Mouse (Mus musculus) liver, embryonic 16.5 days (tissue): ENCODE data around the gene Slc13a1. TPM values are rescaled to one million over a fixed set of nuclear protein-coding genes. Genes with fewer than 3 reads are reported as not detected.
"Not testable (repeated sequence)": the region's sequence is repeated elsewhere in the genome, so short reads cannot be mapped to it uniquely, and the experiment has no call there.

Experiments used
- ATAC-seq: fragments of 200-750 bp; cut with Nextera tagmentation; 2 replicates; pipeline ENCODE4 v1.8.0; 2017; ENCODE audit warnings: low read depth, mild to moderate bottlenecking, moderate number of reproducible peaks, moderate library complexity
- H3K27ac ChIP-seq: fragments of 300-500 bp; sonication (generic); 2 replicates; pipeline ENCODE4 v1.5.1; 2014; ENCODE audit warnings: mild to moderate bottlenecking, low read length
- H3K27me3 ChIP-seq: fragments of 300-500 bp; sonication (generic); 2 replicates; pipeline ENCODE4 v1.6.1; 2014; ENCODE audit warnings: low read depth, low read length, mixed read lengths; ENCODE audit not compliant: control insufficient read depth, insufficient read depth
- H3K36me3 ChIP-seq: fragments of 300-500 bp; sonication (generic); 2 replicates; pipeline ENCODE4 v1.6.1; 2014; ENCODE audit warnings: mild to moderate bottlenecking; ENCODE audit not compliant: control insufficient read depth, insufficient read depth
- H3K4me1 ChIP-seq: fragments of 300-500 bp; sonication (generic); 2 replicates; pipeline ENCODE4 v1.6.1; 2014; ENCODE audit warnings: low read depth, low read length, mixed read lengths; ENCODE audit not compliant: control insufficient read depth
- H3K4me2 ChIP-seq: fragments of 300-500 bp; sonication (generic); 2 replicates; pipeline ENCODE4 v1.6.1; 2014; ENCODE audit warnings: low read depth, low read length, mixed read lengths
- H3K4me3 ChIP-seq: fragments of 300-500 bp; sonication (generic); 2 replicates; pipeline ENCODE4 v1.5.1; 2014; ENCODE audit warnings: low read depth, mild to moderate bottlenecking, low read length
- H3K9ac ChIP-seq: fragments of 300-500 bp; sonication (generic); 2 replicates; pipeline ENCODE4 v1.6.1; 2014; ENCODE audit warnings: low read depth, low read length
- H3K9me3 ChIP-seq: fragments of 300-500 bp; sonication (generic); replicated peaks from 2 replicates; pipeline ENCODE4 v1.6.1; 2016; ENCODE audit warnings: low read length; ENCODE audit not compliant: control insufficient read depth
- WGBS: fragments of 180-500 bp; shearing (Covaris S2); extraction: QIAGEN DNeasy Blood & Tissue Kit; methylation state at CpG from one replicate; pipeline ENCODE4 v1.1.7; 2014; ENCODE audit not compliant: insufficient replicate concordance; 5-methylcytosine and 5-hydroxymethylcytosine counted together
- polyA plus RNA-seq: library from polyadenylated mRNA; unstranded; fragments of >200 nt; fragmentation: Nextera tagmentation; extraction: Ambion mirVana; gene quantifications from 2 replicates; pipeline ENCODE4 v1.2.1, GENCODE M21; 2015

The Slc13a1 gene
- 0.05 TPM in 2 replicates for polyA plus RNA-seq

DNA sequence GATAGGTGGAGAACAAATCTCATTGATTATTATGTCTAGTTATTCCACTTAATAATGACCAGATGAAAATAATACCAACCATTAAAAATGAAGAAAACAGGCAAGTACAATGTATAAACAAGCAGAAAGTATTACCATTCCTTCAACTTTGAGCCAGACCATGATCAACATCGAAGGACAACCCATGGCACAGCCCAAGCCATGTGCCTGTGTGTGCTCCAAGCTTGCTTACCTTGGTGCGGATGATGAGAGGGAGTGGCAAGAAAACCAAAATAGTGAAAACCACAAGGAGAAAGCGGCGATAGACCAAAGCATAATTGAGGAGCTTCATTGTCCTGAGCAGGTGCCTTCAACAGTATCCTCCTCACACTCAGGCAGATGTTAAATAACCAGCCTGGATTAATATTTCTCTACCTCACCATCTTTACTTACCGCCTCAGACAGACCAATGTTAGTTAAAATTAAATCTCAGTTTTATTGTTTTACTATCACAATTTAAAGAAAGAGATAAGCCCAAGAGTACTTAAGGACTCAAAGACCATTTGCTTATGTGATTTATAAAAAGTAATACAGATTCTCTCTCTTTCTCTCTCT, at the start of gene Slc13a1:
Slc13a1 (minus strand) TSS at position 359 of the 594 bp plus-strand sequence.
- ATAC-seq, result no peak
- H3K9me3 ChIP-seq, result no peaks in the 10 kb centered on the region
- no peak within 1 kb of the TSS for H3K4me3 ChIP-seq
- H3K36me3 ChIP-seq, result no peaks in the 10 kb centered on the region
- 64% methylated on average over 5 of the region's 5 CpGs for WGBS
- H3K9ac ChIP-seq, result no peak within 1 kb of the TSS
- no peak within 1 kb of the TSS for H3K27ac ChIP-seq
- H3K4me1 ChIP-seq, result no peaks in the 10 kb centered on the region
- no peaks in the 10 kb centered on the region for H3K27me3 ChIP-seq
- no peak within 1 kb of the TSS for H3K4me2 ChIP-seq

DNA sequence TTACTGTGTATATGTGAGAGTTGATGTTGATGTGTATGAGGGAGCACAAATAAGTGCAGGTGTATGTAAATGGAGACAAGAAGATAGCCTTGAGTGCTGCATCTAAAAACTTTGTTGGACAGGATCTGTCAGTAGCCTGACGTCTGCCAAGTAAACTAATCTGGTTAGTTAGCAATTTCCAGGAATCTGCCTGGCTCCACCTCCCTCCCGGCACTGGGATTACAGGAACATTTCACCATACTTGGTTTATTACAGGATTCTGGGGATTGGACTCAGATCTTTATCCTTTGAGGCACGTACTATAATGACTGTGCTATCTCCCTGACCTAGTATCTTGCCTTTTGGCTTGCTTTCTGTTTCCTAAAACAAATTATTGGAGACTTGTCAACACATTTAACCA, 40.0 kb upstream of the Slc13a1 start:
- no peaks in the 10 kb centered on the region for H3K9me3 ChIP-seq
- no peak overlapping the region for H3K4me3 ChIP-seq
- ATAC-seq, result no peak
- no peaks in the 10 kb centered on the region for H3K4me1 ChIP-seq
- 55% methylated on average over 3 of the region's 3 CpGs for WGBS
- H3K27ac ChIP-seq, result no peak overlapping the region
- no peaks in the 10 kb centered on the region for H3K27me3 ChIP-seq
- H3K9ac ChIP-seq, result no peak overlapping the region
- H3K4me2 ChIP-seq, result no peak overlapping the region
- H3K36me3 ChIP-seq, result no peaks in the 10 kb centered on the region

DNA sequence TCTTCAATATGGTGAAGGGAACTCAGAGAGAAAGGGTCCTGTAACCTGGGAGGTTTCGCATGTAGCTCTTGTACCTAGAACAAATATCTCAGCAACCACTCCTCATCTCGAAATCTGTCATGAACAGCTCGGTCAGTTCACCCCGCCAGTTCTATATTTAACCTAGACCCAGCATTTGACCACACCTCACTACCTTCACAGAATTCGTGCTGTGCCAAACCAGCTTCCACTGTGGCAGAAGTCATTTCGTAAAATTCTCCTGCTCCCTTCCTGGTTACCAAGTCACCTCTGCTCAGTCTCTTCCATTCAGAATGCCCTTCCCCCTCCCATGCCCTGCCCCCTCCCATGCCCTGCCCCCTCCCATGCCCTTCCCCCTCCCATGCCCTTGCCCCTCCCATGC, 34.3 kb upstream of the Slc13a1 start:
- H3K4me1 ChIP-seq, result no peaks in the 10 kb centered on the region
- no peaks in the 10 kb centered on the region for H3K9me3 ChIP-seq
- H3K27me3 ChIP-seq, result no peaks in the 10 kb centered on the region
- 60% methylated on average over 6 of the region's 6 CpGs for WGBS
- no peak overlapping the region for H3K4me2 ChIP-seq
- no peak overlapping the region for H3K9ac ChIP-seq
- H3K36me3 ChIP-seq, result no peaks in the 10 kb centered on the region
- no peak for ATAC-seq
- H3K27ac ChIP-seq, result no peak overlapping the region
- H3K4me3 ChIP-seq, result no peak overlapping the region

DNA sequence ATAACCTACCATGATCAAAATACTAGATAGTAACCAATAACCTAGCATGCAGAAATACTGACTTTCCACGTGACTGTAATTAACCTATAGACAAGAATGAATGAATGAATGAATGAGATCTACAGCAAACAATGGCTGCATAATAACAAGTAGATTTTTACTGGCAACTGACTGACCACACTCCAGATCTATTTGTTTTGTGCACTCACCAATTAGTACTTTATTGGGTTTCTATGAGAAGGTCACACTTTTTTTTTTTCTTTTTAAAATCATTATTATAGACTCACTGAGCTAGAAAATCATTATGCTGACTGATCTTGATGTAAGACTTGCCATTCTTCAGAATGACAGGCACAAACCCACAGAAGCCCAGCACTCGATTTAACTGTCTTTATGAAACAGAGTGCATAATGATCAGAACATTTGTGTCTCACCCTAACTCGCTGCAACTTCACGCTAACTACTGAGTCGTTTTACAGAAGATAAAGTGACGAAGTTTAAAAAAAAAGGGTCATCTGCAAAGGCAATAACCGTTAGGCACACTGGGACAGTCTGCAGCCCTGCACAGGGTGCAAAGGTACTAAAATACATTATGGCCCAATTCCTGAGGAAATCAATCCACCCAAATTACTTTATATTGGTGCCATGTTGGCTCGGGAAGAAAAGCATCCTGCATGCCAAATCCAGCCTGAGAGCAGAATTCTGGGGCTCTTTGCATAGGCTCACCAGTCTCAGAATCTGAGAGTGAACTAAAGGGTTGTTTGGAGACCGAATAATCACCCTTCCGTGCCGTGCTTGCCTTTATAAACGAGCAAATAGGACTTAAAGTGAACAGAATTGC, 33.0 kb upstream of the Slc13a1 start:
- ATAC-seq, result no peak
- Histone ChIP-seq H3K4me3 (no peak overlapping the region), H3K9me3 (no peaks in the 10 kb centered on the region), H3K27ac (no peak overlapping the region), H3K4me1 (no peaks in the 10 kb centered on the region), H3K36me3 (no peaks in the 10 kb centered on the region), H3K9ac (no peak overlapping the region), H3K27me3 (no peaks in the 10 kb centered on the region), H3K4me2 (no peak overlapping the region)
- WGBS, result 59% methylated on average over 12 of the region's 12 CpGs

DNA sequence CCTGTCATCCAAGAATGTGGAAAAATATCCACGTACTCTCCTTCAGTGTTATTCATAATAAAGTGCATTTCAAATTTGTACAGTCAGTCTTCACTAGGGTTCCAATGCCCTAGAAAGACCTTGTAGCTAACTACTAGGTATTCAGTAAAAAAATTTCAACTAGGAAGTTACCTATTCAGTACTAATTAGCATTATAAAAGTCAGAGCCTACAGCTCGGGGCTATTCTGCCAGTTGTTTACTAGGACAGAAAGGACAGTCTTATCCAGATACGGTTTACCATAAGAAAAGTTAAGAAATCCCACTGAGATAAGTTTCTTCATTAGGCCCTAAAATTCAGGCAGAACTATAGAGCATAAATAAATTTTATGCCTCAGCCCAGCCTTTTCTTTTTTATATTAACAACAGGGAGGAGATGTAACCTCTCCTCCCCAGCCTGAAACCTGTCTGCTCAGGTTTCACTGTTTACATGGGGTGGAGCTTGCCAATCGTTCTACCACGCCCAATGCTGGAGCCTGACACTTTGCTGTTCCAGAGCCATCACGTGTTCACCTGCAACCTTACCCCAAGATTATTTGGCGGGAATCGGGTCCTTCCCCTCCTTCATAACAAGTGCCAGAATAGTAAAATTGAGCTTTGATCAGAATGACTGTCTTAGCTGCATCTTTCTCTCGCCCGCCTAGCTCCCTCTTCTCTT, 29.8 kb upstream of the Slc13a1 start:
- not testable (repeated sequence) for H3K4me3 ChIP-seq

DNA sequence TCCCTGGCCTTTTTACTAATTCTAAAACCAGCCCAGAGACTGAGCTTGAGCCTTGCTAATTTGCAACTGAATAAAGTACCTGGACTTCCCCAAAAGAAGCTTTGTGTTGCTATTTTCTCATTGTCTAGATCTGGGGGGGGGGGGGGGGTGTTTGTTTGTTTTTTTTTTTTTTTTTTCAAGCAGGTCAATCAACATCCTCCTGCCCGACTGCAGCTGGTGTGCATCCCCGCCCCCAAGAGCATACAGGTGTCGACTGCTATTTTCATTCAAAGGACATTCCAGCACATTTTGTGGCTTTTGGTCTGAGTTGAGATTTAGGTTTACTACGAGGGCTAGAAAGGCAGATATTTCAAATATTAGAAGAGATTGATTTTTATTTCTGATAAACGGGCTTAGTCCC, 28.5 kb upstream of the Slc13a1 start:
- not testable (repeated sequence) for H3K9me3 ChIP-seq, H3K9ac ChIP-seq, H3K4me3 ChIP-seq, H3K4me1 ChIP-seq, H3K4me2 ChIP-seq, H3K27me3 ChIP-seq, H3K27ac ChIP-seq, ATAC-seq, H3K36me3 ChIP-seq
- WGBS, result 55% methylated on average over 5 of the region's 5 CpGs

More for the DNA sequence above, 29.8 kb upstream of the Slc13a1 start:
- H3K36me3 ChIP-seq, H3K4me1 ChIP-seq, H3K27me3 ChIP-seq, ATAC-seq, H3K9me3 ChIP-seq, H3K9ac ChIP-seq, H3K27ac ChIP-seq, H3K4me2 ChIP-seq: not testable (repeated sequence)
- 61% methylated on average over 10 of the region's 10 CpGs for WGBS

DNA sequence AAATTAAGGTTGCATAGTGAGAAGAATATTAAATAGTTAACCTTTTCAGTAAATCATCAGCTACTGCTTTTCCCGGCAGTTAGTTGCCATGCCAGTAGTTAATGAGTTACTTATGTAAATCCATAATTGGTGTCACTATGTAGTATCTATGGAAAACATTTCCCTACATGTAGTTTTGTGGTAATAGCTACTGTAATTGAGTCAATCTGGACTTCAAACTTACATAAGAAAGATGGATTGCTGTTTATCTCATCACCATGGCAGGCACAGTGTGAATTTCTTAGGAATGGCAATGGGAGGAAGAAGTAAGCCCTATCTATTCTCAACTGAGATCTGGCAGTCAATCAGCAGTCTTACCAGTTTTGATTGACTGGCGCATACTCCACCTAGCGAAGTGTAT, 15.5 kb upstream of the Slc13a1 start:
- H3K4me3 ChIP-seq, result no peak overlapping the region
- H3K27ac ChIP-seq, result no peak overlapping the region
- ATAC-seq, result no peak
- no peaks in the 10 kb centered on the region for H3K27me3 ChIP-seq
- H3K4me2 ChIP-seq, result no peak overlapping the region
- H3K9me3 ChIP-seq, result no peaks in the 10 kb centered on the region
- 62% methylated on average over 3 of the region's 3 CpGs for WGBS
- H3K4me1 ChIP-seq, result no peaks in the 10 kb centered on the region
- no peak overlapping the region for H3K9ac ChIP-seq
- no peaks in the 10 kb centered on the region for H3K36me3 ChIP-seq

DNA sequence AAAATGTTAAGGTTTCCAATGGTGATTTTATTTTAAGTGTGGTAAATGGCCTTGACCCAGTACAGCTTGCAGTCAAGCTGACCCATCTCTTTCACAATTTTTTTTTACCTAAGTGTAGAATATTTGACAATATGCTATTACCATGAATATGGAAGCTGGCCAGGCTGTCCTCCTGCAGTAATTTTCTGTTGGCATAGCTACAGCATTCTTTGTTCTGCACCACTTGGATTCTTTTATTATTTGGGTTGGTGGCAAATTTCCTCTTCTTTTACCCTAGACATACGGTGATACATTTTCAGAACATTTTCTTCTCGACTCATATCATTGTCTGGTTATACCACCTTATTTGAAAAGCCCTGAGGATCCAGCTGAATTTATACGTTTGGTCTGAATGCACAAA, 7.5 kb upstream of the Slc13a1 start:
- ATAC-seq, result no peak
- no peaks in the 10 kb centered on the region for H3K9me3 ChIP-seq
- no peak overlapping the region for H3K4me3 ChIP-seq
- H3K9ac ChIP-seq, result no peak overlapping the region
- H3K27ac ChIP-seq, result no peak overlapping the region
- H3K36me3 ChIP-seq, result no peaks in the 10 kb centered on the region
- H3K27me3 ChIP-seq, result no peaks in the 10 kb centered on the region
- no peak overlapping the region for H3K4me2 ChIP-seq
- H3K4me1 ChIP-seq, result no peaks in the 10 kb centered on the region
- 61% methylated on average over 3 of the region's 3 CpGs for WGBS

DNA sequence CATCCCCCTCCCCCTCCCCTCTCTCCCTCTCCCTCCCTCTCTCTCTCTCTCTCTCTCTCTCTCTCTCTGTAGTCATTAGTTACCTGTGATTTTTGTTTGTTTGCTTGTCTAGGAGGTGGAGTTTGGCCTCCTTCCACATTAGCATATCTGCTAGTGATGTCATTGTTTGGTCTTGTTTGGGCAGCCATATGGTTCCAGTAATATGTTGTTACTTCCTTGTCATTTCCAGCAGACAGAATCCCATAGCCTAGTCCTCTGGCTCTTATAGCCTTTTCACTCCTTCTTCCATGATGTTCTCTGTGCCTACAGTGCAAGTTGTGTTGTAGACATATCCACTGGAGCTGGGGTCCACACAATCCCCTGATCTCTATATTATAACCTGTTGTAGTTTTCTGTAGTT, 6.1 kb upstream of the Slc13a1 start:
- no peaks in the 10 kb centered on the region for H3K9me3 ChIP-seq
- no peaks in the 10 kb centered on the region for H3K27me3 ChIP-seq
- H3K4me1 ChIP-seq, result no peaks in the 10 kb centered on the region
- ATAC-seq, result no peak
- no peak overlapping the region for H3K4me3 ChIP-seq
- no peak overlapping the region for H3K9ac ChIP-seq
- H3K4me2 ChIP-seq, result no peak overlapping the region
- H3K36me3 ChIP-seq, result no peaks in the 10 kb centered on the region
- H3K27ac ChIP-seq, result no peak overlapping the region
